Mouse (Mus musculus) granulocyte monocyte progenitor cell, adult 5-6 weeks (primary cell): ENCODE data around the gene Mfap1b. TPM values are rescaled to one million over a fixed set of nuclear protein-coding genes. Genes with fewer than 3 reads are reported as not detected.

Experiments used
- ATAC-seq: replicated peaks from 2 replicates; pipeline ENCODE4 v1.8.0; 2016; ENCODE audit warnings: mild to moderate bottlenecking, moderate TSS enrichment, inconsistent platforms; ENCODE audit not compliant: poor library complexity, severe bottlenecking
- total RNA-seq, 2 experiments: library from RNA; stranded (forward) in 1 of 2; stranded (reverse) in 1 of 2; fragments of 200-712, 200-1000 nt in 1 of 2; fragments of >200 nt in 1 of 2; fragmentation: Nextera tagmentation in 1 of 2; gene quantifications; 2 replicates each; pipeline ENCODE4 v1.2.3; 2014 to 2017

The Mfap1b gene
- total RNA-seq, 2 experiments from 2014 or later, result 30.9 to 52.2 TPM

- no peak for ATAC-seq
Observed at GRCm38 (mm10) chr2:121440834-121441605, 32.8 kb downstream of the Mfap1b start.

GRCm38 (mm10) chr2:121439746-121440145 is 34.1 kb downstream of the Mfap1b start:
- ATAC-seq, result no peak

DNA sequence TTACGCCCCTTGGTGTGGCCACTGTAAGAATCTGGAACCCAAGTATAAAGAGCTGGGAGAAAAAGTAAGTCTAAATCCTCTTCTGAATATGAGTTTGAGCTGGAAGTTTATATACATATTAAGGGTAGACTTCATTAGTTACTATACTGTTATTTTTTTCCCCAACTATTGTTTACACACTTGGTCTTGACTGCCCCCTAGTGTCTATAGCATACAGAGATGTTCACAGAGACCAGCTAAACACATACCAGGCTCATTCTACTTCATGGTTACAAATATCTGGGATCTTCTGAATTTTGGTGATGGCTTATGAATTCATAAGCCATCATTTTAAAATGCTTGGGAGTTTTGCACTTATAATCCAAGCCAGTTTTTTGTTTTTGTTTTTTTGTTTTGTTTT is 39.0 kb downstream of the Mfap1b start:
- ATAC-seq, result peak; percentile 55; the same call in 1 of the 2 replicates

DNA sequence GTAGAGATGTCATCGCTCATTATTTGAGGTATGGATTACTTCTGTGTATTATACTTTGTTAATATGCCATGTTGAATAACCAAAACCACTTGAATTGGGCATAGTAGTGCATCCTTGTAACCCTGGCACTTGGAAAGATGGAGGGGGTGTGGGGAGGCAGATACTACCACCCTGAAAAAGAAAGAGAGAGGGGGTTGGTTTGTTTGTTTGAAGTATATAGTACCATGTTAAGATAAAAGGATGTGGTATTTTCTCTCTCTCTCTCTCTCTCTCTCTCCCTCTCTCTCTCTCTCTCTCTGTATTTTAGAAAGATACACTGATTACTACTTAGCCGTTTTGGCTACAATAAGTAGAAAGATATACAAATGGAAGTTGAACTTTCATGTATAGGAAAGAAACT is 48.0 kb downstream of the Mfap1b start:
- no peak for ATAC-seq

DNA sequence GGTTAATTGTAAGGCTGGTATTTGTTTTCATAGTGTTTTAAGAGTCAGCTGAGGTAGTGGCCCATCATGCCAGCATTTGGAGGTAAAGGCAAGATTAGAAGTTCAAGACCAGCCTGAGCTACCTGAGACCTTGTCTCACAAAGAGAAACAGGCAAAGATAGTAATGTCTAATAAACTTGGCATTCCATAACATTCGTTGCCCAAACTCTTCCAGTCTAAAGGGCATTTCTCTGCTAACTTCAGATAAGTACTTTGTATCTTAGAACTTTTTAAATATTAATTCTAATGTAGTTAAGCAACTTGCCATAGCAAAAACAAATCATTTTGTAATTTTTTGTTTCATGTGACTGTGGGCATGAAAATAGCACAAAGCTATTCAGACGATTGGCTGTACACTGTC is 50.7 kb downstream of the Mfap1b start:
- ATAC-seq, result no peak

DNA sequence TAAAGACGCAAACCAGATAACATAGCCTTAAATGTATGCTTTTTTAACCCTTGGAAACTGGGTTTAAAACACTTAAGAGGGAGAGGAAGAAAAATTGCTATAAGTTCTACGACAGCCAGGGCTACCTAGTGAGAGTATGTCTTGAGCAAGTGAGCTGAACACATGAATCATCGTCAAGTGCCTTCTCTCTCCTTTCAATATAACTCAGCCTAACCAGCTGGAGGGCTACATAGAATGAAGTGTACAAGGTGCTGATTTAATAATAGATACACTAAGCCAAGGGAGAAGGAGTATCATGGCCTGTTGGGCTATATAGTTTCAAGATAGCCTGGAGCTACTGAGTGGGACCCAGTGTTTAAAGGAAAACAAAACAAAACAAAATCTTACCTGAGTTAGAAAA is 55.4 kb downstream of the Mfap1b start:
- no peak for ATAC-seq

DNA sequence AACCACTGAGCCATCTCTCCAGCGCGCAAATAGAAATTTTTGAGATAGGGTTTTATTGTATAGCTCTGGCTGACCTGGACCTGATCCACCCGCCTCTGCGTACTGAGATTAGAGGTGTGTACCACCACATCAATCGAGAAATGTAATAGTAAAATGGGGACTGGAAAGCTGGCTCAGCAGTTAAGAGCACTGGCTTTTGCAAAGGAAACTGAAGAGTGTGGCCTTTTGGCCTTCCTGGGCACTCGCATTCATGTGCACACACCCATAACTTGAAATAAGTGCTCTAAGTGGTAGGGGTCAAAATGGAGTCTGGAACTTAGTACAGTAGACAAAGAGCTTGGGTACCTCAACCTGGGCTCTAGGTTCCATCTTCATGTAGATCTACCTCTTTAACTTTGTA is 57.5 kb downstream of the Mfap1b start:
- no peak for ATAC-seq

DNA sequence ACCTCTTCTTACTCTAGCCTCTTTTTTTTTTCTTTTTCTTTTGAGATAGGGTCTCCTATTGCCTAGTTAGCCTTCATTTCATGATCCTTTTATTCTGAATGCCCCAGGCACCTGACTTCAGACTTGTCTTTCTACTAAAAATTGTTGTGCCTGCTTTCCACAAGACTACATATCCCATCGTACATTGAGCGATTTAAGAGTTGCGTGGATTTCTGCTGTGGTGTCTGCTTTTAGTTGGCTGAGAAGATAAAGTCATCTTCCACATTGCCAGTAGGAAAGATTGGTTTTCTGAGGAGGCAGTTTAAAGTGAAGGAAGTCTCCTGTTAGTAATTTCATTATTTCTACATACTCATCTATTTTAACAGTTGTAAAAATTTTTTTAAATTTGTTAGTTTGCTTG is 58.3 kb downstream of the Mfap1b start:
- no peak for ATAC-seq

DNA sequence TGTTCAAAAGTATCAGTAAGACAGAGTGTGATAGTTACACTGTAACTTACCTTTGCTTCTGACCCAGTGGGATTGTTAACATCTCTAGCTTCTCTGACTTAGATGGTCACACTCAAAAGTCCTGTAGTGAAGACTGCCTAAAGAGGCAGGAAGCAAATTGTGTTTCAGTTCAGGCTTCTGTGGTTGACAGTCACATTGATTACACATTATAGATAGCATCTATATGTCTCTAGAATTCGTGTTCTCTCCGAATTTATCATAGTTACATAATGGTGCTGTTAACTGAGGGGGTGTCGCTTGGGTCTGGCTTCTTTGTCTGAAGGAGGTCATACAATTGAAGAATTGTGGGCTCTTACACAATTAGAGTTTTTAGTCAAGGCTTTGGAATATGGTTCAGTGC is 58.8 kb downstream of the Mfap1b start:
- no peak for ATAC-seq

DNA sequence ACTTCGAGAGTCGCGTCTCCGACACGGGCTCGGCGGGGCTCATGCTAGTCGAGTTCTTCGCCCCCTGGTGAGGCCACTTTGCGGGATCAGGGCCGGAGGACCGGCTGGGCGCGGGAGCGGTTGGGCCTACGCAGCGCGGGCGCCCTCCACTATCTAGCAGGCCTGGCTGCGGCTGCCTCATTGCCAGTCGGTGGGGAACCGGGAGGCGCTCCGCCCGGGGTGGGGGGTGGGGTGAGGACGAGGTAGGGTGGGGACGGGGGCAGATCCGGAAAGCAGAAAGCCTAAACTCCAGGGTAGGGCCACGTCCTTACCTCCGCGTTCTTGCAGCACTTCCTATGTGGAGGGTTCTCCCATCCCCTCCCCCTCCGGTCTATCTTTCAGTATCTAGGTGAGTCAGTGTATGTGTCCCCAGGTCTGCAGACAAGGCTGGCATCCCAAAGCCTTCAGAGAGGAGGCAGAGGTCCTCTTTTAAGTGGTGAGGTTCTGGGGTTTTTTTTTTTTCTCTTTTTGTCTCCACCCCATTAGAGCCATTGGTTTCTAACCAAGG is 59.7 kb downstream of the Mfap1b start:
- ATAC-seq, result peak; percentile 23

DNA sequence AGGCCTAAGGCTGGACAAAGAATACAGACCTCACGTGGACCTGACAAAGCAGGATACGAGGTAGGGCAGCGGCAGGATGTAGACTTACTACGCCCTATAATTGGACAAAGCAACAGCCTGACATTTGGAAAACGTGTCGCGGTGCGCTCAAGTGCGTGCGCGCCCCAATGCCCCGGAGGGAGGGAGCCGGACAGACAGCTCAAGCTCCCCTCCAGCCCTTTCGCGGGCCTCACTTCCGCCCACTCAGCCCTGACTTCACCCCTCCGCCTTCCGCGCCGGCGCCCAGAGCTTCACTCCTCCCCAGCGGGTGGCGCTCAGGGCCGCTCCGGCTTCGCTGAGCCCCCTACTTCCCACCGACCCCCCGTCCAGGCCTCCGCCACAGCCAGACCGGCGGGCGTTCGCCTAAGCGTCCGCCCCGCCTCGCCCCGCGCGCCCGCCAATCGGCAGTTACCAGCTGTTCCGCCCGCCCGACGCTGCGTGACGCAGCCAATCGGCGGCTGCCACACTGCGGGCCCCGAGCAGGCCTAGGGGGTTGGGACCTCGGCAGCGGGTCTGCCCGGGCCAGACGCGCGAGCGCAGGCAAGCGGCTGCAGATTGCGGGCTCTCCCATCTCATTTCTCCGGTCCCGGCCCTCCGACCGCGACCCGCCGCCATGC is 60.4 kb downstream of the Mfap1b start, which contains the start of the genes Pdia3 and Catsper2:
TSS of gene Pdia3 (plus strand) at position 389 of the 656 bp plus-strand sequence.
TSS of gene Catsper2 (minus strand) at position 406 of the 656 bp plus-strand sequence.
- peak; percentile 88 for ATAC-seq

- ATAC-seq, result no peak
Observed at GRCm38 (mm10) chr2:121412843-121413386, 61.0 kb downstream of the Mfap1b start.

Other genes with a start within 250 kb of the Mfap1b start
- 30.9 and 43.3 TPM in 2 replicates for gene Trp53bp1, start 202.7 kb downstream of the Mfap1b start, total RNA-seq (2014; fragmentation: Nextera tagmentation)
- gene Trp53bp1, start 202.7 kb downstream of the Mfap1b start, total RNA-seq (2017), result 33.3 and 43.6 TPM in 2 replicates
- gene Map1a, start 184.5 kb downstream of the Mfap1b start, total RNA-seq (2014; fragmentation: Nextera tagmentation), result not detected in 2 replicates
- gene Map1a, start 184.5 kb downstream of the Mfap1b start, total RNA-seq (2017), result 0.04 TPM in 1 of 2 replicates, not detected in the other
- 11.0 and 15.1 TPM in 2 replicates for gene Ppip5k1, start 118.7 kb downstream of the Mfap1b start, total RNA-seq (2014; fragmentation: Nextera tagmentation)
- 8.4 and 10.3 TPM in 2 replicates for gene Ppip5k1, start 118.7 kb downstream of the Mfap1b start, total RNA-seq (2017)
- not detected in 2 replicates for gene Ckmt1, start 116.4 kb downstream of the Mfap1b start, total RNA-seq (2014; fragmentation: Nextera tagmentation)
- not detected in 2 replicates for gene Ckmt1, start 116.4 kb downstream of the Mfap1b start, total RNA-seq (2017)
- gene Strc, start 86.9 kb downstream of the Mfap1b start, total RNA-seq (2014; fragmentation: Nextera tagmentation), result not detected in 2 replicates
- not detected in 2 replicates for gene Strc, start 86.9 kb downstream of the Mfap1b start, total RNA-seq (2017)
- 315 and 355 TPM in 2 replicates for gene Pdia3, start 60.3 kb downstream of the Mfap1b start, total RNA-seq (2014; fragmentation: Nextera tagmentation)
- 423 and 509 TPM in 2 replicates for gene Pdia3, start 60.3 kb downstream of the Mfap1b start, total RNA-seq (2017)
- gene Catsper2, start 60.3 kb downstream of the Mfap1b start, total RNA-seq (2014; fragmentation: Nextera tagmentation), result 1.3 TPM in 2 replicates
- gene Catsper2, start 60.3 kb downstream of the Mfap1b start, total RNA-seq (2017), result 1.8 and 1.9 TPM in 2 replicates
- not detected in 2 replicates for gene Ell3, start 29.8 kb downstream of the Mfap1b start, total RNA-seq (2014; fragmentation: Nextera tagmentation)
- not detected in 2 replicates for gene Ell3, start 29.8 kb downstream of the Mfap1b start, total RNA-seq (2017)
- gene Serf2, start 24.9 kb downstream of the Mfap1b start, total RNA-seq (2014; fragmentation: Nextera tagmentation), result 530 and 577 TPM in 2 replicates
- 211 and 218 TPM in 2 replicates for gene Serf2, start 24.9 kb downstream of the Mfap1b start, total RNA-seq (2017)
- gene Hypk, start 20.8 kb downstream of the Mfap1b start, total RNA-seq (2014; fragmentation: Nextera tagmentation), result 103 and 133 TPM in 2 replicates
- gene Hypk, start 20.8 kb downstream of the Mfap1b start, total RNA-seq (2017), result 78.2 and 90.6 TPM in 2 replicates
- not detected in 2 replicates for gene Serinc4, start 17.3 kb downstream of the Mfap1b start, total RNA-seq (2014; fragmentation: Nextera tagmentation)
- 0.26 and 0.60 TPM in 2 replicates for gene Serinc4, start 17.3 kb downstream of the Mfap1b start, total RNA-seq (2017)
- gene Mfap1a, start 32.6 kb upstream of the Mfap1b start, total RNA-seq (2014; fragmentation: Nextera tagmentation), result 23.3 and 24.5 TPM in 2 replicates
- 36.3 and 46.9 TPM in 2 replicates for gene Mfap1a, start 32.6 kb upstream of the Mfap1b start, total RNA-seq (2017)
- 34.1 and 39.1 TPM in 2 replicates for gene Wdr76, start 32.7 kb upstream of the Mfap1b start, total RNA-seq (2014; fragmentation: Nextera tagmentation)
- gene Wdr76, start 32.7 kb upstream of the Mfap1b start, total RNA-seq (2017), result 33.9 and 38.7 TPM in 2 replicates